10 mouse cellular contexts compared by ENCODE assay signal in the genomic region with DNA sequence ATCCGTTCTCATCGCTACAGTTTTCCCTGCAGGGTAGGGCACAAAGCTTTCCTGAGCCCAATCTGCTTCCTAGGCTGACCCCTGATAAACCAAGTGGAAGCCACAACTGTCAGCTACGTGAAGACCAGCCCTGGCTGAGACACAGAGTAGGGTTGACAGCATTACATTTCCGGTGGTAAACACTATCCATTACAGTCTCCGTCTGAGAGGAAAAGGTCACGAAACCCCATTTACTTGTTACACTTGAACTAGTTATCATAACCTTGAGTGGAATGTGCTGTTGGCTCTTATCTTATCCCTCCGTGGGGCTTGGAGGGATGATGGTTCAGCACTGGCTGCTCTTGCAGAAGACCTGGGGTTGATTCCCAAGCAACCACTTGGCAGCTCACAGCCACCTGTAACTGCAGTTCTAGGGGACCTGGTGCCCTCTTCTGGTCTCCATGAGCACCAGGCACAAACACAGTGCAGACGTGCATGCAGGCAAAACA.
DNase-seq lines count a peak whose midpoint lies in the region; ATAC-seq and TF ChIP-seq lines count a peak whose summit lies in the region.
"Had no signal": no experiment of that assay in that cellular context is flagged by ENCODE, and none has a peak within 500 bp of the region (broad histone marks: within the 10 kb centered on the region; RNA-seq: fewer than 3 reads in every experiment).

No protein-coding gene starts in this region.

- H3K9me3 ChIP-seq in kidney, embryonic 15.5 days (replicated peaks) = no peaks in the 10 kb centered on the region
- H3K9me3 ChIP-seq in CH12.LX (replicated peaks; ENCODE audit: low read length) = peaks cover 3% of the 10 kb centered on the region
- H3K9me3 ChIP-seq in liver, embryonic 14.5 days (ENCODE audit: control insufficient read depth, low read length) = no peaks in the 10 kb centered on the region; the same call in 1 of the 2 replicates
- no peaks in the 10 kb centered on the region for H3K9me3 ChIP-seq in forebrain, embryonic 12.5 days
- H3K9me3 ChIP-seq: midbrain, embryonic 13.5 days had no signal

- TF ChIP-seq RAD21 in CH12.LX (IDR thresholded peaks at IDR 0.05; ENCODE audit: low read depth, low read length) = peak; percentile 54

- TF ChIP-seq EP300 in CH12.LX (IDR thresholded peaks at IDR 0.05; ENCODE audit: low read length) = no peak
- peak; percentile 37; the same call in 1 of the 2 replicates for TF ChIP-seq EP300 in liver, embryonic 14.5 days (IDR thresholded peaks at IDR 0.05; ENCODE audit: low read depth)

- TF ChIP-seq POLR2A in CH12.LX (IDR thresholded peaks at IDR 0.05; ENCODE audit: low read depth, low read length) = no peak

- no peak for DNase-seq in kidney, postnatal 36 days
- DNase-seq in CH12.LX (ENCODE audit: extremely low read depth) = no peak
- DNase-seq in c-Kit-negative CD71-positive TER-119-positive erythroid progenitor cells, embryonic 14.5 days (ENCODE audit: low read depth, low spot score) = peak; percentile 61
- DNase-seq in liver, embryonic 14.5 days (ENCODE audit: low read depth in 3 of 3, low spot score in 3 of 3) = peak; percentile 63 to 69 (median 64)
- no peak for DNase-seq in ovary, postnatal 36 days (ENCODE audit: low spot score)
- DNase-seq in urinary bladder, postnatal 4 days (ENCODE audit: low spot score in 2 of 2) = no peak
- DNase-seq: cerebellum, adult 18-20 months had no signal

- 0 out of 2 replicates have a peak, but pooled peaks have one; percentile 27 for ATAC-seq in kidney, embryonic 15.5 days (replicated peaks; ENCODE audit: low FRiP score)
- ATAC-seq in liver, embryonic 14.5 days (ENCODE audit: insufficient read depth) = peak; percentile 34
- no peak for ATAC-seq in forebrain, embryonic 12.5 days (ENCODE audit: low FRiP score)
- ATAC-seq: midbrain, embryonic 13.5 days had no signal

- in situ Hi-C loops in CH12.LX (cut with MboI; ENCODE audit: low pct_ligation_motif_present, low pct_unique_long_range_greater_than_20kb, low sequenced_read_pairs) = loop anchor here (10.0 kb wide), 1 partner anchor 49 kb away; no protein-coding TSS in a partner anchor

- 0 out of 2 replicates have a peak, but pooled peaks cover 5% of the 10 kb centered on the region for H3K36me3 ChIP-seq in kidney, embryonic 15.5 days
- peaks cover 0 to 17% of the 10 kb centered on the region in 2 experiments for H3K36me3 ChIP-seq in CH12.LX (replicated peaks in 1 of 2; ENCODE audit: control insufficient read depth in 1 of 2, insufficient read depth in 1 of 2, low read length in 1 of 2)
- peaks cover 1% of the 10 kb centered on the region; the same call in 1 of the 2 replicates for H3K36me3 ChIP-seq in liver, embryonic 14.5 days (replicated peaks; ENCODE audit: control insufficient read depth, insufficient read depth, low read depth)
- H3K36me3 ChIP-seq in forebrain, embryonic 12.5 days (replicated peaks) = peaks cover 5% of the 10 kb centered on the region

- H3K9ac ChIP-seq in kidney, embryonic 15.5 days = no peak overlapping the region
- peak overlapping the region; percentile 23 for H3K9ac ChIP-seq in CH12.LX (ENCODE audit: insufficient read depth, low read depth)
- peak overlapping the region; percentile 68 for H3K9ac ChIP-seq in liver, embryonic 14.5 days (replicated peaks)
- no peak overlapping the region for H3K9ac ChIP-seq in forebrain, embryonic 12.5 days
- H3K9ac ChIP-seq: midbrain, embryonic 13.5 days had no signal

- peaks cover 26% of the 10 kb centered on the region for H3K4me1 ChIP-seq in kidney, embryonic 15.5 days
- peaks cover 19 to 76% of the 10 kb centered on the region in 2 experiments for H3K4me1 ChIP-seq in CH12.LX (ENCODE audit: control insufficient read depth in 1 of 2, insufficient read depth in 2 of 2)
- peaks cover 31 to 41% of the 10 kb centered on the region in 2 experiments for H3K4me1 ChIP-seq in liver, embryonic 14.5 days (replicated peaks; ENCODE audit: control insufficient read depth in 2 of 2, insufficient read depth in 2 of 2, low read length in 1 of 2)
- 0 out of 2 replicates have a peak, but pooled peaks cover 3% of the 10 kb centered on the region for H3K4me1 ChIP-seq in forebrain, embryonic 12.5 days

- no peaks in the 10 kb centered on the region for H3K27me3 ChIP-seq in kidney, embryonic 15.5 days
- no peaks in the 10 kb centered on the region for H3K27me3 ChIP-seq in CH12.LX (replicated peaks)
- H3K27me3 ChIP-seq in liver, embryonic 14.5 days (ENCODE audit: control insufficient read depth, insufficient read depth, low read length) = no peaks in the 10 kb centered on the region
- H3K27me3 ChIP-seq in forebrain, embryonic 12.5 days = no peaks in the 10 kb centered on the region
- H3K27me3 ChIP-seq: midbrain, embryonic 13.5 days had no signal

- no peak overlapping the region for H3K4me2 ChIP-seq in kidney, embryonic 15.5 days
- H3K4me2 ChIP-seq in CH12.LX (ENCODE audit: insufficient read depth, low read depth, poor library complexity, severe bottlenecking) = peak overlapping the region; percentile 35
- H3K4me2 ChIP-seq in liver, embryonic 14.5 days (ENCODE audit: low read depth) = peak overlapping the region; percentile 84
- no peak overlapping the region for H3K4me2 ChIP-seq in forebrain, embryonic 12.5 days
- H3K4me2 ChIP-seq: midbrain, embryonic 13.5 days had no signal

- peak in 1 of 2 experiments; percentile 63; a peak in 2 of 4 replicates for TF ChIP-seq CTCF in CH12.LX (conservative IDR thresholded peaks at IDR 0.05 in 1 of 2, IDR thresholded peaks at IDR 0.05 in 1 of 2; ENCODE audit: low read depth in 2 of 2, low read length in 2 of 2)
- peak; percentile 92 for TF ChIP-seq CTCF in liver, embryonic 14.5 days (IDR thresholded peaks at IDR 0.05; ENCODE audit: low read depth)

- H3K4me3 ChIP-seq in kidney, embryonic 15.5 days (replicated peaks) = no peak overlapping the region
- no peak overlapping the region for H3K4me3 ChIP-seq in CH12.LX (replicated peaks in 1 of 3; ENCODE audit: low read depth in 2 of 3, low read length in 2 of 3, poor library complexity in 1 of 3)
- peak overlapping the region; percentile 45 to 48 for H3K4me3 ChIP-seq in liver, embryonic 14.5 days (ENCODE audit: insufficient read depth in 1 of 2, low read depth in 2 of 2, low read length in 2 of 2)
- H3K4me3 ChIP-seq in forebrain, embryonic 12.5 days (replicated peaks) = no peak overlapping the region
- H3K4me3 ChIP-seq: midbrain, embryonic 13.5 days had no signal

- WGBS in kidney, embryonic 15.5 days = 39% methylated on average over 8 of the region's 8 CpGs
- WGBS in liver, embryonic 14.5 days (ENCODE audit: insufficient replicate concordance) = 16% methylated on average over 8 of the region's 8 CpGs
- 88% methylated on average over 8 of the region's 8 CpGs for WGBS in forebrain, embryonic 12.5 days

- H3K79me2 ChIP-seq in CH12.LX (replicated peaks; ENCODE audit: control insufficient read depth, extremely low read depth, insufficient read depth, poor library complexity, severe bottlenecking) = peaks cover 12% of the 10 kb centered on the region; the same call in 1 of the 2 replicates

- peak overlapping the region; percentile 82 for H3K27ac ChIP-seq in kidney, embryonic 15.5 days
- peak overlapping the region; percentile 75 for H3K27ac ChIP-seq in CH12.LX (ENCODE audit: insufficient read depth, low read depth)
- peak overlapping the region; percentile 99 for H3K27ac ChIP-seq in liver, embryonic 14.5 days
- H3K27ac ChIP-seq in forebrain, embryonic 12.5 days = no peak overlapping the region
- H3K27ac ChIP-seq: midbrain, embryonic 13.5 days had no signal

- dilution Hi-C loops in CH12.LX (cut with MboI; ENCODE audit: extremely low pct_ligation_motif_present, extremely low pct_unique_long_range_greater_than_20kb, low sequenced_read_pairs) = no loop called here

TF ChIP-seq in CH12.LX, 34 proteins besides CTCF, POLR2A, EP300 and RAD21:
- TF ChIP-seq PAX5 (IDR thresholded peaks at IDR 0.05; ENCODE audit: low read length) = no peak
- TF ChIP-seq E2F4 (IDR thresholded peaks at IDR 0.05; ENCODE audit: insufficient replicate concordance, low read depth, low read length) = no peak
- TF ChIP-seq SMC3 (IDR thresholded peaks at IDR 0.05; ENCODE audit: low read depth, low read length) = peak; percentile 52
- no peak for TF ChIP-seq ZC3H11A (IDR thresholded peaks at IDR 0.05; ENCODE audit: low read depth, low read length)

Comparison
In these comparisons a context has a peak if more than half of its experiments do, and no peak if none do; other contexts are left out.
1. H3K4me2 ChIP-seq: peak in CH12.LX (single experiment) and liver, embryonic 14.5 days (single experiment); none in kidney, embryonic 15.5 days (single experiment) and forebrain, embryonic 12.5 days (single experiment).
2. H3K4me3 ChIP-seq: peak in liver, embryonic 14.5 days (2 of 2); none in kidney, embryonic 15.5 days (single experiment), CH12.LX (0 of 3) and forebrain, embryonic 12.5 days (single experiment).
3. H3K9ac ChIP-seq: peak in CH12.LX (single experiment) and liver, embryonic 14.5 days (single experiment); none in kidney, embryonic 15.5 days (single experiment) and forebrain, embryonic 12.5 days (single experiment).
4. DNase-seq: peak in c-Kit-negative CD71-positive TER-119-positive erythroid progenitor cells, embryonic 14.5 days (single experiment) and liver, embryonic 14.5 days (3 of 3); none in kidney, postnatal 36 days (0 of 2), CH12.LX (single experiment), ovary, postnatal 36 days (single experiment) and urinary bladder, postnatal 4 days (0 of 2).